13 mouse cellular contexts compared by ENCODE assay signal in genomic region chr12:119038306-119038705, GRCm38 (mm10).
"Had no signal": no experiment of that assay in that cellular context is flagged by ENCODE, and none has a peak within 500 bp of the region (broad histone marks: within the 10 kb centered on the region; RNA-seq: fewer than 3 reads in every experiment).

No protein-coding gene starts in this region.

- H3K9ac ChIP-seq: limb, embryonic 15.5 days; liver, embryonic 13.5 days; midbrain, embryonic 15.5 days; neural tube, embryonic 15.5 days had no signal

- H3K27me3 ChIP-seq: limb, embryonic 15.5 days; liver, embryonic 13.5 days; megakaryocyte, embryonic 14.5 days; midbrain, embryonic 15.5 days; neural tube, embryonic 15.5 days had no signal

- H3K4me3 ChIP-seq: left cerebral cortex, adult 2 months; limb, embryonic 15.5 days; liver, embryonic 13.5 days; megakaryocyte, embryonic 14.5 days; midbrain, embryonic 15.5 days; neural tube, embryonic 15.5 days had no signal

- H3K4me2 ChIP-seq: limb, embryonic 15.5 days; liver, embryonic 13.5 days; midbrain, embryonic 11.5 days; midbrain, embryonic 15.5 days; neural tube, embryonic 15.5 days had no signal

- H3K36me3 ChIP-seq: limb, embryonic 15.5 days; liver, embryonic 13.5 days; midbrain, embryonic 15.5 days; neural tube, embryonic 15.5 days had no signal

- H3K4me1 ChIP-seq: limb, embryonic 15.5 days; liver, embryonic 13.5 days; megakaryocyte, embryonic 14.5 days; midbrain, embryonic 15.5 days; neural tube, embryonic 15.5 days had no signal

- H3K27ac ChIP-seq: left cerebral cortex, adult 2 months; limb, embryonic 15.5 days; liver, embryonic 13.5 days; midbrain, embryonic 15.5 days; neural tube, embryonic 15.5 days had no signal

- H3K9me3 ChIP-seq: limb, embryonic 15.5 days; liver, embryonic 13.5 days; midbrain, embryonic 15.5 days; neural tube, embryonic 15.5 days had no signal

- ATAC-seq: intestine, embryonic 16.5 days; midbrain, embryonic 15.5 days had no signal

- DNase-seq: kidney, adult 8-10 months; kidney, postnatal 4 days; liver, embryonic 13.5 days; lung, adult 18-20 months; lung, postnatal 36 days; thymus, postnatal 36 days had no signal
